Mouse (Mus musculus) ES-Bruce4 (cell line): ENCODE results near the gene Oser1.

Source experiments
- CTCF ChIP-seq: IDR thresholded peaks from one replicate; pipeline ENCODE4 v1.8.1; 2011; ENCODE audit warnings: low read depth, low read length
- EP300 ChIP-seq: IDR thresholded peaks from 2 replicates; pipeline ENCODE4 v1.6.1; 2011; ENCODE audit warnings: low read depth, low read length; ENCODE audit not compliant: insufficient read depth
- POLR2A ChIP-seq: IDR thresholded peaks from one replicate; pipeline ENCODE4 v1.8.1; 2011; ENCODE audit warnings: low read length; ENCODE audit not compliant: insufficient read depth

DNA sequence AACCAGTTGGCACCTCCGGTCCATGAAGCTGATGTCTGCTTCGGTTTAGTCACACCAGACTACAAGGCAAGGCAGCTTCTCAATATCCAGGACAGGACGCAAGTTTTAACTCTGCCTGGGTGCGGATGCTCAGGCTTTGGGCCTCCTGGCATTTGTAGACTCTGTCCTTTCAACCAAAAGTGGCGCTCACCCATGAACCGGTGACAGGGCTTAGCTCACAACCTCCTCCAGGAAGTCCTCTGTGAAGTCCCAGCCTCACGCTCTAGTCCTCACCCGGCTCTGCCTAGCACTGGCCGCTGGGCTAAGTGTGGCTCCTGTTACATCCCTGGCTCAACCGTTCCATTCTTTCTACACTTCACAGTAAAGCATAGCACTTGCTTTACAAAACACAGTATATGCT, 31.3 kb downstream of the Oser1 start:
- TF ChIP-seq CTCF = no peak
- no peak for TF ChIP-seq EP300
- TF ChIP-seq POLR2A = no peak
